Mouse (Mus musculus): ENCODE data around the gene Olfr809.

Olfr809 gene

DNA sequence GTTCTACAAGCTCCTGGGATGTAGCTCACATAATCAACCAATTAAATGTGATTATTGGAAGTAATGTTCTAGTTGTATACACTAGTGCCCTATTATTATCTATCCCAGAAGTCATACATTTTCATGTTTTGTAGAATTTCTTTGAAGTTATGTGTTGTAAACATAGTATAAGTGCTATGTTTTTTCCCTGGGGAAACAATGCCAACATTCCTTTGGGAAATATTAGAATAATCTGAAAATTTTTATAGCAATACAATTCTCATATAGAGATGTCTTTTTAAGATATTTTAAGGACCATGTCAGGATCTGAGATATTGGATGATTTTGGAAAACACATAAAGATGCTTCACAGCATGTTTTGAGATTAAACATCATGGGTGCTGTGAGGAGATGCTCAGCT is at the start of gene Olfr809:
Gene Olfr809, plus strand, starts transcription at position 301 of the 400 bp plus-strand sequence.
- DNase-seq (ENCODE audit: low read depth, low spot score) = no peak

DNA sequence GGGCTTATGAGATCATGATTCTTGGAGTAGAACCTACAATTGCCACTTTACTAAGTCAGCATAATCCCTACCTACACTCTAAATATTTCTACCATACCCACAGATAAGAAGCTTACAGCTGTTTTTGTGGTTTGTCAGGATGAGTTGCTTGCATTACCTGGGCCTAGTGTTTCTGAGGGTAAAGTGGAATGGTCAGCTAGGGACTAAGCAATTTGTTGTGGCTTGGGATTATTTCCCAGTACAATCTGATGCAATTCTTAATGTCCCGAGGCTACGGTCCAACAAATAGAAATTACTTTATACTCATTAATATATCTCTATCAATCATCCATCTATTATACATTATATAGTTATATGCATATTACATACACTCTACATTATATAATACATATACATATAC is 45.2 kb upstream of the Olfr809 start, which contains the start of gene Olfr805:
Gene Olfr805, minus strand, starts transcription at position 101 of the 400 bp plus-strand sequence.
- DNase-seq (ENCODE audit: low read depth, low spot score) = no peak

DNA sequence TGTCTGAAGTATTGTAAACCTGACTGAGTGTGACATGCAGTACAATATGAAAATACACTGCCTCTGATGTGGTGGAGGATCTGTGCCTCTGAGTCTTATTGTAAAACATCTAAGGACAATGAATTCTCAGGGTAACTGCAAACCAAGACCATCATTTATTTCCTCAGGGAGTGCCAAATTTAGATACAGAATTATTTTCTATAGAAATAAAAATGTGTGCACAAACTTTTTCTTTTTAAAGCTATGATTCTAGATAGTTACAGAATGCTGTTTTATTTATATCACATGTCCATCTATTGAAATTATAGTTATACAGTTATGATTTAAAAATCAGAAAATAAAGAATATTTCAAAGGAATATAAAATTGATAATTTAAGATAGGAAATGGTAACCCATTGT is 32.6 kb upstream of the Olfr809 start, which contains the start of gene Olfr806:
Gene Olfr806, minus strand, starts transcription at position 101 of the 400 bp plus-strand sequence.
- DNase-seq (ENCODE audit: low read depth, low spot score) = no peak

DNA sequence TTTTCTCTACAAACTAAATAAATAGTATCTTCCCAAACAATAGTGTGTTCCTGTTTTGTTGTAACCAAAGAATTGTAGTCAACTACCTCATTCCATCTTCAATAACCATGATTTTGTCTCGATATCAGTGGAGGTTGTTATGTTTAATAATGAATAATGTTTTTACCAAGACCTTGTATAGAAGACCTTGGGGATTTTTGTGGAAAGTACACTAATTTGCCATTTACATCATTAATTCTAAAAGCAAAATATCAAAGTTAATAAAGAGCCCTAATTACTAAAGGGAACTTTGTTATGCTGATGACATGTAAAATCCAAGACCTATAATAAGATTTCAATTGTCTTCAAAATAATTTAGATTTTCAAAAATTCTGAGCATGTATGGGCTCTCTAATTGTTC is 16.7 kb upstream of the Olfr809 start, which contains the start of gene Olfr807:
Gene Olfr807, minus strand, starts transcription at position 101 of the 400 bp plus-strand sequence.
- no peak for DNase-seq (ENCODE audit: low read depth, low spot score)

GRCm38 (mm10) chr10:129765182-129765581 is 9.3 kb upstream of the Olfr809 start, which contains the start of gene Olfr808:
TSS of gene Olfr808 (plus strand) at chr10:129765482.
- DNase-seq (ENCODE audit: low read depth, low spot score) = no peak

DNA sequence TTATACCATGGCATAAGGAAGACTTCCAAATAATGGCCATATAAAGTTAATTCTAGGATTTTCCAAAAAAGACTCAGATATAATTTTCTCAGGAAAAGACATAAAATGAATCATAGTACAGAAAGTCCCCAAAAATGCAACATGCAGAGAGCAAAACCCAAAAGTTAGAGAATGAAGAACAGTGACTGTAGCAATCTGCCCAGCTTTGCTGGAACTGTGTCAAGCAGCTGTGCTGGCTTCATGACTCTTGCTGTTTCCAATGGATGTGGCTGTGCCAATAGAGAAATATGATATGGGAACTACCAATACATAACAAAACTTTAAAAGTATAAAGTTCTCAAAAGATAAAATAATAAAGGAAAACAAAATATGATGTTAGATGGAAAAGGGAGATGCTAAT is 3.7 kb downstream of the Olfr809 start:
- DNase-seq (ENCODE audit: low read depth, low spot score) = no peak

DNA sequence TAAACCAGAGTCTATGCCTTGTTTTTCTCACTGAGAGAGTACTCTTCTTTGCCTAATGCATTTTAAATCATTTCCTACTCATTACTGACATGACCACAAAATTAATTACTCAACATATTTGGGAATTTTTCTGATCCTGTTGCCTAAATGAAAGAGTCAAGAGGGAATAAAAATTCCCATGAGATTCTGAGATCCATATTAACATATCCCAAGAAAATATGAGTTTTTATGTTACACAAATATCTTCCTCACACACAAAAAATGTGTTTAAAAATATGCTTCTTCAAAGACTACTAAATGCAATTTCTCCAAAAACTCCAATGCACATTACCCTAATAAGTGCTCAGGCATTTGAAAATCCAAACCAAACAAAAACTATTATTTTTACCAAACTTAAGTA is 20.4 kb downstream of the Olfr809 start, which contains the start of gene Olfr810:
Gene Olfr810, minus strand, starts transcription at position 101 of the 400 bp plus-strand sequence.
- DNase-seq (ENCODE audit: low read depth, low spot score) = no peak

GRCm38 (mm10) chr10:129804296-129804695 is 29.9 kb downstream of the Olfr809 start, which contains the start of gene Olfr811:
TSS of gene Olfr811 (minus strand) at chr10:129804396.
- DNase-seq (ENCODE audit: low read depth, low spot score) = no peak

Measured in brain, adult 2 months (tissue).